Mouse (Mus musculus) hindlimb bud, embryonic 11.5 days (tissue): ENCODE measurements around the gene Fam205a3.
"Not testable (repeated sequence)": the region's sequence is repeated elsewhere in the genome, so short reads cannot be mapped to it uniquely, and the experiment has no call there.

Source experiments
- DNase-seq: peaks from one replicate; pipeline ENCODE4 v3.0.0-alpha.2; 2012; ENCODE audit warnings: low read depth, low spot score; ENCODE audit errors: extremely low spot score

The Fam205a3 gene

DNA sequence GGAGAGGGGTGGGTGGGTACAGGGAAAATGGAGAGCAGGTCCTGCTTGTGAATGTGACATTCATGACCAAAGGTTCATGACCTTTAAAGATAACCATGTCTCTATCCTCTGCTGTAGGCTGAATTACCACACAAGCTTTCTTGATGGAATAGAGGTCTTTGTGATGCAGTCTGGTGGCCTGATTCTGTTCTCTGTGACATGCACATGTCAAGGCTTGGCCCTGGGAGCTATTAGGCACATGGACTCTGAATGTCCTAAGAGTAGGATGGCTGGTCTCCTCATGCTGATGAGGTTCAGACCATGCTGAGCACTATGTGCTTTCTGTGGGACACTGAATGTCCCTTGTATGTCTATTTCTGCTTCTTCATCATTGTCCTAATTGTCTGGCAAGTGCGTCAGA, at the start of gene Fam205a3:
TSS of gene Fam205a3 (plus strand) at position 301 of the 400 bp plus-strand sequence.
- DNase-seq: not testable (repeated sequence)

DNA sequence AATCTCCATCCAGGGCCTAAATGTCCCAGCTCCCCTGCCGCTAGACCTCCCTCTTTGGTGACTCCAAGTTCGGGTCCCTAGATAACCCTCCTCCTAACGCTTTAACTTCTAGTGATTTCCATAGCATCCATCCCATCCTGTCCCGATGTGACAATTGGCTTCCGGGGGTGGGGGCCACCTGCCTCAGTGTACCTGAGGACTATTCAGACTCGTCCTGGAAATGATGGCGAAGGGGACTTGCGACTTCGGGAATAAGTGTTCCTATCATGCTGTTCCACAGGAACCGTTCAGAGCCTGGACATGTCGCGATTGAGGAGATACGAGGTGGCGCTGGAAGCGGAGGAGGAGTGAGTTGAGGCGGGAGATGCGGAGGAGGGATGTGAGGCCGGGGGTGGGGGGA, 24.2 kb upstream of the Fam205a3 start, which contains the start of gene Gm21953:
TSS of gene Gm21953 (plus strand) at position 301 of the 400 bp plus-strand sequence.
- not testable (repeated sequence) for DNase-seq
